Mouse (Mus musculus) hindbrain, embryonic 13.5 days (tissue): ENCODE results near the gene Uty. TPM values are rescaled to one million over a fixed set of nuclear protein-coding genes. Genes with fewer than 3 reads are reported as not detected.
A peak's percentile ranks its signal among the peaks of the same experiment; 100 is the strongest.

Experiments
- ATAC-seq: fragments of 200-750 bp; cut with Nextera tagmentation; 2 replicates; pipeline ENCODE4 v1.8.0; 2017; ENCODE audit warnings: moderate TSS enrichment; ENCODE audit not compliant: low FRiP score
- H3K27ac ChIP-seq: fragments of 300-500 bp; sonication (generic); 2 replicates; pipeline ENCODE4 v1.5.1; 2015; ENCODE audit warnings: inconsistent platforms, mild to moderate bottlenecking, moderate library complexity
- H3K27me3 ChIP-seq: fragments of 300-500 bp; sonication (generic); 2 replicates; pipeline ENCODE4 v1.6.1; 2015; ENCODE audit warnings: mild to moderate bottlenecking, inconsistent platforms
- H3K36me3 ChIP-seq: fragments of 300-500 bp; sonication (generic); 2 replicates; pipeline ENCODE4 v1.6.1; 2015; ENCODE audit warnings: mild to moderate bottlenecking, inconsistent platforms
- H3K4me1 ChIP-seq: fragments of 300-500 bp; sonication (generic); replicated peaks from 2 replicates; pipeline ENCODE4 v1.6.1; 2015; ENCODE audit warnings: inconsistent platforms
- H3K4me2 ChIP-seq: fragments of 300-500 bp; sonication (generic); 2 replicates; pipeline ENCODE4 v1.6.1; 2015; ENCODE audit warnings: inconsistent platforms, mild to moderate bottlenecking, moderate library complexity
- H3K4me3 ChIP-seq: fragments of 300-500 bp; sonication (generic); 2 replicates; pipeline ENCODE4 v1.5.1; 2015; ENCODE audit warnings: mild to moderate bottlenecking, inconsistent platforms
- H3K9ac ChIP-seq: fragments of 300-500 bp; sonication (generic); 2 replicates; pipeline ENCODE4 v1.6.1; 2015; ENCODE audit warnings: mild to moderate bottlenecking, inconsistent platforms
- H3K9me3 ChIP-seq: fragments of 300-500 bp; sonication (generic); 2 replicates; pipeline ENCODE4 v1.6.1; 2016; ENCODE audit warnings: inconsistent platforms
- WGBS: fragments of 180-500 bp; shearing (Covaris S2); methylation state at CpG from one replicate; pipeline ENCODE4 v1.1.7; 2015; 5-methylcytosine and 5-hydroxymethylcytosine counted together
- polyA plus RNA-seq: library from polyadenylated mRNA; unstranded; fragments of >200 nt; fragmentation: Nextera tagmentation; extraction: Ambion mirVana; gene quantifications from 2 replicates; pipeline ENCODE4 v1.2.1, GENCODE M21; 2015

The Uty gene
- 10.7 and 13.8 TPM in 2 replicates for polyA plus RNA-seq

- Histone ChIP-seq H3K4me2 (peak within 1 kb of the TSS; percentile 45), H3K9ac (peak within 1 kb of the TSS; percentile 64), H3K4me1 (no peaks in the 10 kb centered on the region), H3K4me3 (peak within 1 kb of the TSS; percentile 44), H3K36me3 (no peaks in the 10 kb centered on the region), H3K9me3 (no peaks in the 10 kb centered on the region), H3K27me3 (no peaks in the 10 kb centered on the region), H3K27ac (peak within 1 kb of the TSS; percentile 74)
- WGBS, result 1% methylated on average over 21 of the region's 21 CpGs
- ATAC-seq, result peak; percentile 99
Observed at GRCm38 (mm10) chrY:1245426-1245863, at the start of gene Uty. Uty (minus strand) TSS chrY:1245759.

GRCm38 (mm10) chrY:1293708-1294107, 48.1 kb upstream of the Uty start:
- Histone ChIP-seq H3K27me3 (no peaks in the 10 kb centered on the region), H3K4me2 (no peak overlapping the region), H3K36me3 (no peaks in the 10 kb centered on the region), H3K27ac (no peak overlapping the region), H3K4me3 (no peak overlapping the region), H3K4me1 (no peaks in the 10 kb centered on the region), H3K9me3 (no peaks in the 10 kb centered on the region), H3K9ac (no peak overlapping the region)
- ATAC-seq, result no peak

- peak within 1 kb of the TSS; percentile 63 for H3K9ac ChIP-seq
- H3K4me3 ChIP-seq, result peak within 1 kb of the TSS; percentile 40
- peak; percentile 99 for ATAC-seq
- H3K4me2 ChIP-seq, result peak within 1 kb of the TSS; percentile 47
- under 1% methylated on average over 31 of the region's 31 CpGs for WGBS
- H3K27ac ChIP-seq, result peak within 1 kb of the TSS; percentile 40; the same call in 1 of the 2 replicates
- H3K27me3 ChIP-seq, result no peaks in the 10 kb centered on the region
- H3K9me3 ChIP-seq, result no peaks in the 10 kb centered on the region
- no peaks in the 10 kb centered on the region for H3K4me1 ChIP-seq
- no peaks in the 10 kb centered on the region for H3K36me3 ChIP-seq
Observed at GRCm38 (mm10) chrY:1286171-1286795, 40.7 kb upstream of the Uty start, which contains the start of gene Ddx3y. Ddx3y (minus strand) TSS chrY:1286629.

GRCm38 (mm10) chrY:1285735-1286134, 40.2 kb upstream of the Uty start:
- ATAC-seq, result peak; percentile 57; the same call in 1 of the 2 replicates
- Histone ChIP-seq H3K27ac (peak overlapping the region; percentile 40; the same call in 1 of the 2 replicates), H3K4me2 (peak overlapping the region; percentile 47), H3K27me3 (no peaks in the 10 kb centered on the region), H3K9ac (peak overlapping the region; percentile 63), H3K4me1 (no peaks in the 10 kb centered on the region), H3K4me3 (peak overlapping the region; percentile 40), H3K36me3 (no peaks in the 10 kb centered on the region), H3K9me3 (no peaks in the 10 kb centered on the region)
- WGBS, result 0% methylated on average over 12 of the region's 12 CpGs

- Histone ChIP-seq H3K4me2 (peak overlapping the region; percentile 15), H3K36me3 (no peaks in the 10 kb centered on the region), H3K9me3 (no peaks in the 10 kb centered on the region), H3K4me1 (no peaks in the 10 kb centered on the region), H3K4me3 (peak overlapping the region; percentile 44; the same call in 1 of the 2 replicates), H3K27ac (no peak overlapping the region), H3K9ac (no peak overlapping the region), H3K27me3 (no peaks in the 10 kb centered on the region)
- ATAC-seq, result no peak
- 42% methylated on average over 6 of the region's 6 CpGs for WGBS
Observed at GRCm38 (mm10) chrY:1246117-1246516, 558 bp upstream of the Uty start.

GRCm38 (mm10) chrY:1244940-1245339, 619 bp downstream of the Uty start:
- H3K4me3 ChIP-seq, result peak overlapping the region; percentile 44
- no peaks in the 10 kb centered on the region for H3K27me3 ChIP-seq
- no peaks in the 10 kb centered on the region for H3K9me3 ChIP-seq
- H3K9ac ChIP-seq, result peak overlapping the region; percentile 64
- ATAC-seq, result no peak
- 0% methylated on average over 8 of the region's 9 CpGs for WGBS
- H3K27ac ChIP-seq, result peak overlapping the region; percentile 74
- H3K4me1 ChIP-seq, result no peaks in the 10 kb centered on the region
- peak overlapping the region; percentile 45 for H3K4me2 ChIP-seq
- no peaks in the 10 kb centered on the region for H3K36me3 ChIP-seq

GRCm38 (mm10) chrY:1244421-1244820, 1.1 kb downstream of the Uty start:
- Histone ChIP-seq H3K36me3 (no peaks in the 10 kb centered on the region), H3K4me2 (peak overlapping the region; percentile 45), H3K4me1 (no peaks in the 10 kb centered on the region), H3K9me3 (no peaks in the 10 kb centered on the region), H3K27me3 (no peaks in the 10 kb centered on the region), H3K9ac (no peak overlapping the region), H3K27ac (no peak overlapping the region), H3K4me3 (peak overlapping the region; percentile 44)
- 63% methylated on average over 5 of the region's 5 CpGs for WGBS
- ATAC-seq, result no peak

- no peaks in the 10 kb centered on the region for H3K27me3 ChIP-seq
- no peak overlapping the region for H3K9ac ChIP-seq
- 84% methylated on average over 5 of the region's 7 CpGs for WGBS
- no peaks in the 10 kb centered on the region for H3K36me3 ChIP-seq
- no peak overlapping the region for H3K27ac ChIP-seq
- H3K4me2 ChIP-seq, result no peak overlapping the region
- H3K4me1 ChIP-seq, result no peaks in the 10 kb centered on the region
- ATAC-seq, result no peak
- no peaks in the 10 kb centered on the region for H3K9me3 ChIP-seq
- no peak overlapping the region for H3K4me3 ChIP-seq
Observed at GRCm38 (mm10) chrY:1220001-1220400, 25.6 kb downstream of the Uty start.

- H3K4me1 ChIP-seq, result no peaks in the 10 kb centered on the region
- ATAC-seq, result no peak
- H3K36me3 ChIP-seq, result no peaks in the 10 kb centered on the region
- no peak overlapping the region for H3K4me2 ChIP-seq
- no peak overlapping the region for H3K27ac ChIP-seq
- 100% methylated on average over 1 of the region's 1 CpGs for WGBS
- H3K9me3 ChIP-seq, result no peaks in the 10 kb centered on the region
- no peak overlapping the region for H3K4me3 ChIP-seq
- no peak overlapping the region for H3K9ac ChIP-seq
- no peaks in the 10 kb centered on the region for H3K27me3 ChIP-seq
Observed at GRCm38 (mm10) chrY:1178476-1178875, 67.1 kb downstream of the Uty start.

GRCm38 (mm10) chrY:1163054-1163453, 82.5 kb downstream of the Uty start:
- H3K9ac ChIP-seq, result no peak overlapping the region
- H3K36me3 ChIP-seq, result no peaks in the 10 kb centered on the region
- ATAC-seq, result no peak
- no peak overlapping the region for H3K4me2 ChIP-seq
- H3K9me3 ChIP-seq, result no peaks in the 10 kb centered on the region
- H3K4me1 ChIP-seq, result no peaks in the 10 kb centered on the region
- no peak overlapping the region for H3K27ac ChIP-seq
- H3K27me3 ChIP-seq, result no peaks in the 10 kb centered on the region
- no peak overlapping the region for H3K4me3 ChIP-seq

GRCm38 (mm10) chrY:1116153-1116552, 129.4 kb downstream of the Uty start:
- Histone ChIP-seq H3K36me3 (no peaks in the 10 kb centered on the region), H3K27ac (no peak overlapping the region), H3K4me1 (no peaks in the 10 kb centered on the region), H3K4me3 (no peak overlapping the region), H3K4me2 (no peak overlapping the region), H3K27me3 (no peaks in the 10 kb centered on the region), H3K9me3 (no peaks in the 10 kb centered on the region), H3K9ac (no peak overlapping the region)
- ATAC-seq, result no peak
- 96% methylated on average over 5 of the region's 5 CpGs for WGBS

- no peak for ATAC-seq
- Histone ChIP-seq H3K4me3 (no peak overlapping the region), H3K27me3 (no peaks in the 10 kb centered on the region), H3K27ac (no peak overlapping the region), H3K9me3 (no peaks in the 10 kb centered on the region), H3K4me2 (no peak overlapping the region), H3K9ac (no peak overlapping the region), H3K36me3 (no peaks in the 10 kb centered on the region), H3K4me1 (no peaks in the 10 kb centered on the region)
- WGBS, result 0% methylated on average over 2 of the region's 2 CpGs
Observed at GRCm38 (mm10) chrY:1114016-1114415, 131.5 kb downstream of the Uty start.
